Mouse (Mus musculus) midbrain, embryonic 15.5 days (tissue): ENCODE measurements at regions not wholly inside any gene's neighbourhood (a gene's known extent, or its start where the extent isn't known, plus 50 kb on each side); places are given as distances from the start of the nearest gene placed in this dataset.
A peak's percentile ranks its signal among the peaks of the same experiment; 100 is the strongest.

Source experiments
- ATAC-seq: fragments of 200-750 bp; cut with Nextera tagmentation; replicated peaks from 2 replicates; pipeline ENCODE4 v1.8.0; 2017; ENCODE audit warnings: moderate TSS enrichment
- H3K27ac ChIP-seq: fragments of 300-500 bp; sonication (generic); 2 replicates; pipeline ENCODE4 v1.5.1; 2015; ENCODE audit warnings: mild to moderate bottlenecking, inconsistent platforms
- H3K27me3 ChIP-seq: fragments of 300-500 bp; sonication (generic); replicated peaks from 2 replicates; pipeline ENCODE4 v1.6.1; 2015; ENCODE audit warnings: inconsistent platforms
- H3K36me3 ChIP-seq: fragments of 300-500 bp; sonication (generic); replicated peaks from 2 replicates; pipeline ENCODE4 v1.6.1; 2015; ENCODE audit warnings: inconsistent platforms
- H3K4me1 ChIP-seq: fragments of 300-500 bp; sonication (generic); 2 replicates; pipeline ENCODE4 v1.6.1; 2015; ENCODE audit warnings: inconsistent platforms
- H3K4me2 ChIP-seq: fragments of 300-500 bp; sonication (generic); 2 replicates; pipeline ENCODE4 v1.6.1; 2015; ENCODE audit warnings: inconsistent platforms, mild to moderate bottlenecking, moderate library complexity
- H3K4me3 ChIP-seq: fragments of 300-500 bp; sonication (generic); 2 replicates; pipeline ENCODE4 v1.5.1; 2015; ENCODE audit warnings: mild to moderate bottlenecking, inconsistent platforms
- H3K9ac ChIP-seq: fragments of 300-500 bp; sonication (generic); 2 replicates; pipeline ENCODE4 v1.6.1; 2015; ENCODE audit warnings: mild to moderate bottlenecking, inconsistent platforms
- H3K9me3 ChIP-seq: fragments of 300-500 bp; sonication (generic); 2 replicates; pipeline ENCODE4 v1.6.1; 2016; ENCODE audit warnings: inconsistent platforms
- WGBS: fragments of 180-500 bp; shearing (Covaris S2); methylation state at CpG from one replicate; pipeline ENCODE4 v1.1.7; 2015; ENCODE audit warnings: mixed read lengths; 5-methylcytosine and 5-hydroxymethylcytosine counted together

DNA sequence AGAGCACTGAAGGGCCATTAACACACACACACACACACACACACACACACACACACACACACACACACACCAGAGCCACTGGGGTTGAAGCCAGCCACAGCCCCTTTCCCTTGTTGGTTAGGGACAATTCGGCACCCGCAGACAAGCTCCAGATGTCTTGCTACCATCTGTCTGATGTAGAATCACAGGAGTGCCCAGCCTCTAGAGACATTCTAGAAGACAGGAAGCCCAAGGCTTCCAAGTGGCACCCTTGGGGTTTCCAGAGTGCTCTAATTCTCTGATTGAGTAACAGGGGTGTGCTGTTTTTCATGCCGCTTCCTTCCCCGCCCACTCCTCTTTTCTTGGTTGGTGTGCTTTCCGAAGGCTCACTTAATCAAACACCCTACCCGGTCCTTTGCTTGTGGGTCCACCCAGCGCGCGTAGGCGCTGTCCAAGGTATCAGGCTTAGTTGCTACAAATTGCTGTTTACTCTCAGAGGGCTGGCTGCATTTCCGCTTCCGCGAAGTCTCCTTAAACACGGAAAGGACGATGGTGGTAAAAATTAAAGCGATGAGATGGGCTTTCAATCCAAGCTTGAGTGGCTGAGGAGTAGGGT lies 59.5 kb upstream of the Zbtb18 start:
- H3K4me3 ChIP-seq, result no peak overlapping the region
- no peak overlapping the region for H3K9ac ChIP-seq
- H3K9me3 ChIP-seq, result no peaks in the 10 kb centered on the region
- H3K4me1 ChIP-seq, result no peaks in the 10 kb centered on the region
- ATAC-seq, result no peak
- H3K36me3 ChIP-seq, result no peaks in the 10 kb centered on the region
- H3K4me2 ChIP-seq, result no peak overlapping the region
- 20% methylated on average over 16 of the region's 16 CpGs for WGBS
- no peak overlapping the region for H3K27ac ChIP-seq
- H3K27me3 ChIP-seq, result no peaks in the 10 kb centered on the region

DNA sequence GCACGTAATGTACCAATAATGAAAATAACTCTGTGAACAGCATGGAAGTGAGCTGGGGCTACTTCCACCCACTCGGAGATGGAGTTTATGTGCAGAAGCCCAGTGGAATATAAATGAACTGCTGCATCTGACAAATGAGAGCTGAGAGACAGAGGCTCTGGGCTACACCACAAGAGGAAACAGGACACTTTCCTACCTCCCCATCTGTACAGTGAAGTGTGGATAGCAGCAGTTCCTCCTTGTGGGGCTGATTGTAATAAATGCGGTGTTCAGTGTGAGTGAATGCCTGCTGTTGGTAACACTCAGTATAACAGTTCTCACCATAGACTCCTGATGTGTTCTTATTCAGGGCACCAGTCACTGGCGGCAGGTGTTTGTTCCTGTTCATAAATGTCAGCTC lies 60.0 kb upstream of the Zbtb18 start:
- Histone ChIP-seq H3K4me2 (no peak overlapping the region), H3K9me3 (no peaks in the 10 kb centered on the region), H3K27ac (no peak overlapping the region), H3K27me3 (no peaks in the 10 kb centered on the region), H3K36me3 (no peaks in the 10 kb centered on the region), H3K4me3 (no peak overlapping the region), H3K9ac (no peak overlapping the region), H3K4me1 (no peaks in the 10 kb centered on the region)
- WGBS, result 81% methylated on average over 4 of the region's 4 CpGs
- ATAC-seq, result no peak

DNA sequence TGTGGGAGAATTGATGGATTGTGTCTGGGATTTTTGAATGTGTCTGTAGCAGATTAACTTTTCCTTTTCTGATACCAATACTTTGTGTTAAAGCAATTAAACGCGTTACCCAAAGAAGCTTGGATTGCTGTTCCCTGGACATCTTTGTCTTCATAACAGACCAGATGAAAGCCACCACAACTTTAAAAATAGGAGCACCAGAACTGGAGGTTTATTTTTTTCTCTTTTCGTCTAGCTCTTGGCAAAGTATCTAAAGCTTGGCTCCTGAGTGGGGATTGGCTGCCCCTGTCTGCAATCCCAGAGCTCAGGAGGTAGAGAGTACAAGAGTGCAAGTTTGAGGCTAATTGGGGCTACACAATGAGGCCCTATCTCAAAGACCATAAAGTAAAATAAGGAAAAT lies 64.0 kb upstream of the Zbtb18 start:
- no peaks in the 10 kb centered on the region for H3K27me3 ChIP-seq
- no peak for ATAC-seq
- H3K9me3 ChIP-seq, result no peaks in the 10 kb centered on the region
- H3K27ac ChIP-seq, result no peak overlapping the region
- no peak overlapping the region for H3K4me2 ChIP-seq
- 73% methylated on average over 3 of the region's 3 CpGs for WGBS
- no peaks in the 10 kb centered on the region for H3K36me3 ChIP-seq
- H3K4me3 ChIP-seq, result no peak overlapping the region
- no peak overlapping the region for H3K9ac ChIP-seq
- peaks cover 10% of the 10 kb centered on the region for H3K4me1 ChIP-seq

DNA sequence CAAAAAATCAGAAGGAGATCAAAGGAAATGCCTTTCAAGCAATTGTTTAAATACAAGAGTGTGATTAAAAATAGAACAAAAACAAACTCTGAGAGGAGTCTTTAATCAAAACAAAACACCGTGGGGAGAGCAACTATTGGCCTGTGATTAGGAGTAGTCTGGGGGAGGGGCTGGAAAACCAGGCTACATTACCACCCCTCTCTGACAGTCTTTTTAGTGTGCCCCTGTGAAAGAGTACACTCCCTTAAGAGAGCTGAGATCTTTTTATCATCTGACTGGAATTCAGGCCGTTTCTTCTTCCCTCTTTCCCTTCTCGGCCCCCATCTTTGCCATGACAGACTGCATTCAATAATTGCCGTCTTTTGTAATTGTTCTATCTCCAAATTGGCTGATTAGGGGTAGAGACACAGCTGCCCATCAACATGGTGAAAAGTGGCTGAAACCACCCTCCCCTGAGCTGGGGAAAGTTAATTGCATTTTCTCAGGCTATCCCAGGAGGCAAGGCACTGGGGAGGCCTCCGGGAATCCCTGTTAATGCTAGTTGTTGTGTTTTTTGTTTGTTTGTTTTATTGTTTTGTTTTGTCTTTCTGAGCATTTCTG lies 68.8 kb upstream of the Zbtb18 start:
- WGBS, result 4% methylated on average over 5 of the region's 5 CpGs
- H3K4me3 ChIP-seq, result no peak overlapping the region
- H3K27me3 ChIP-seq, result no peaks in the 10 kb centered on the region
- H3K9me3 ChIP-seq, result no peaks in the 10 kb centered on the region
- no peak overlapping the region for H3K27ac ChIP-seq
- H3K36me3 ChIP-seq, result no peaks in the 10 kb centered on the region
- peak; percentile 52; the same call in 1 of the 2 replicates for ATAC-seq
- peaks cover 10% of the 10 kb centered on the region for H3K4me1 ChIP-seq
- H3K4me2 ChIP-seq, result no peak overlapping the region
- no peak overlapping the region for H3K9ac ChIP-seq

DNA sequence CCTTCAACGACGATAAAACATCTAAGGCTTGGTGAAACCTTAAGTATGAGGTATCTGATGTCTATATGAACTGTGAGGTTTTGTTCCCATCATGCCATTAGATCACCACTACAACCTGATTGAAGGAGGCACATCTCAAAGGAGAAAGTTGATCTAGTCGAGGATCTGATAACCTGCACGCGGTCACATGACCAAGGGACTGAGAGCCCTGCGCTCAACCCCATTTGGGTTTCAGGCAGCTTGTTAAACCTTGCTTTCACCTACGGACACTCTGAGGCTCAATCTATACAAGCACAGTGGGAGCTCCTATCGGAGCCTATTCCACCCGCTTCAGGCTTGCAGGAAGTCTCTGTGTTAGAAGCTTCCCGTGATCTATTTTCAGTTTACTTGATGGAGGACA lies 70.1 kb upstream of the Zbtb18 start:
- Histone ChIP-seq H3K27me3 (no peaks in the 10 kb centered on the region), H3K9ac (no peak overlapping the region), H3K4me2 (no peak overlapping the region), H3K27ac (no peak overlapping the region), H3K4me3 (no peak overlapping the region), H3K9me3 (no peaks in the 10 kb centered on the region), H3K4me1 (peaks cover 10% of the 10 kb centered on the region), H3K36me3 (no peaks in the 10 kb centered on the region)
- WGBS, result 68% methylated on average over 10 of the region's 10 CpGs
- 0 out of 2 replicates have a peak, but pooled peaks have one; percentile 39 for ATAC-seq

DNA sequence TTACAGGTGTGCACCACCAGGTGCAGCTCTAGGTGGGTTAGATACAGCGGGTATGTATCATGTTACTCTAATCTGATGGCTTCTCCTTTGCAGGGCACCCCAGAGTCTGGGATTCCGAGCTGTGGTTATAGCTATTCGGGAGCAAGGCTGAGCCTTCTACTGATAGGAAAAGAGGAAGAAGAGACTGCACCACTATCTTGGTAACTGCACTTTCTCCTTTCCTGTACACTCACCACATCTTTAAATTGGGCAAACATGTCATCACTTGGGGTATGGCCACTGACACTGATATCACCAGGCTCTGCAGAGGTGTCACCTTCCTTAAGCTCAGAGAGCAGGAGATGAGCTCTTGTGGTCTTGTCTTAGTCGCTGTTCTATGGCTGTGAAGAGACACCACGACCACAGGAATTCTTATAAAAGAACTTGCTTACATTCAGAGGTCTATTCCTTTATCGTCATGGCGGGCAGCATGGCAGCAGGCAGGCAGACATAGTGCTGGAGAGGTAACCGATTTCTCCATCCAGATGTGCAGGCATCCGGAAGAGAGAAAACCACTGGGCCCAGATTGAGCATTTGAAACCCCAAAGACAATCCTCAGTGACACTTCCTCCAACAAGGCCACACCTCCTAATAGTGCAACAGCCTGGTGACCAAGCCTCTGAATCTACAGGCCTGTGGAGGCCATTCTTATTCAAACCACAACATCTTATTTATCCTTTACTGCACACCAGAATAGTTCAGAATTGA lies 74.1 kb upstream of the Zbtb18 start:
- Histone ChIP-seq H3K4me3 (no peak overlapping the region), H3K9me3 (no peaks in the 10 kb centered on the region), H3K4me1 (peaks cover 7% of the 10 kb centered on the region), H3K9ac (no peak overlapping the region), H3K4me2 (no peak overlapping the region), H3K27me3 (no peaks in the 10 kb centered on the region), H3K36me3 (no peaks in the 10 kb centered on the region), H3K27ac (no peak overlapping the region)
- 88% methylated on average over 9 of the region's 9 CpGs for WGBS
- no peak for ATAC-seq

DNA sequence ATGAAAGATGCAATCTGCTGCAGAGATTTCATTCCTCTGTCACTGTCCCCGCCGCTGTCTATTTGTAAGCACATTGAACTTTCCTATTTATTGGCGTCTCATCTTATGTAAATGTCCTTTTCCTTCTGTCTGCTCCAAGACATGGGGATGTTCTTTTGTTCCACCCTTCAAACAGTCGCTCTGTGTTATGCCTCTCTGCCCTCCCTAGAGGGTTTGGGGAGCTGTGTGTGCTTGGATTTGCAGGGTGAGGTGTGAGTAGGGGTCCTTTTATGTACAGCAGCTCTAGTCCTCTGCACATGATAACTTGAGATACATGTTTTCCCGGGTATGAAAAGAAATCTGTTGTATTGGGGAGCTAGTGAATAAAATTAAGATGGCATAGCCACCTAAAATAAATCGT lies 75.2 kb upstream of the Zbtb18 start:
- 33% methylated on average over 6 of the region's 6 CpGs for WGBS
- Histone ChIP-seq H3K4me1 (peaks cover 7% of the 10 kb centered on the region), H3K9me3 (no peaks in the 10 kb centered on the region), H3K27ac (0 out of 2 replicates have a peak overlapping the region, but pooled peaks have one; percentile 20), H3K27me3 (no peaks in the 10 kb centered on the region), H3K36me3 (no peaks in the 10 kb centered on the region), H3K4me2 (no peak overlapping the region), H3K9ac (no peak overlapping the region), H3K4me3 (no peak overlapping the region)
- no peak for ATAC-seq

DNA sequence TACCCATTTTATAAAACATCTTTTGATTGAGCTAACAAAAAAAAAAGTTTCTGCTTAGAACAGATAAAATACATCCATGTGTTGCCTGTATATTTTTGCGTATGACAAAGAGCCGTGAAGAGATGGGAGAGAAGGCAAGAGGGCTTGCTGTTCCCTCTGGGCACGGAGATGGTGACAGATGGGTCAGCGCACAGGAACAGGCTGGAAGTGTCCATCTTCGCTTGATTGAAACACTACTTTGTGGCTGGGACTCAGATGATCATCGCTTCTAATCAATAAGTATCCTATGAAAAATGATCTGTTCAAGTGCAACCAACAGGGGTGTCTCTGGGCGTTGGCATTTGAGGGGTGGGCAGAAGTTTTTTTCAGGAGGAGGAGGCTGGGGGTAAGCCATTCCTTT lies 75.7 kb upstream of the Zbtb18 start:
- 50% methylated on average over 7 of the region's 7 CpGs for WGBS
- Histone ChIP-seq H3K4me2 (no peak overlapping the region), H3K9me3 (no peaks in the 10 kb centered on the region), H3K27ac (no peak overlapping the region), H3K9ac (no peak overlapping the region), H3K27me3 (no peaks in the 10 kb centered on the region), H3K4me3 (no peak overlapping the region), H3K4me1 (peaks cover 7% of the 10 kb centered on the region), H3K36me3 (no peaks in the 10 kb centered on the region)
- no peak for ATAC-seq

DNA sequence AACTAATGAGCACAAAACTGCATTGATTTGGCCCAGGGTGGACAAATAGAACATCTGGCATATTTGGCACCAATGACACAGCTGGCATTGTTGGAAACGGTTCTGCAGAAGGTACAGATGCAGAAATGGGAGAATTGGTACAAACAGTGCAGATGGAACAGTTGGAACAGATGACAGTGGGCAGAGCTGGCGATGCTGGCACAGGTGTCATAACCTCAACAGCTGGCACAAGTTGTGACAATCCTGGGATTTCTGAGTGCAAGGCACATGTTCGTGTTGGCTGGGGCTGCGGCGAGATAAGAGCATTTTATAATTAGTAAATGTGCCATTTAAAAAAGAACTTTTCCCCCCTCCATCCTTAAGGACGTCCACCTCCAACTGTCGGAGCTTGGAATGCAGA lies 77.8 kb upstream of the Zbtb18 start:
- Histone ChIP-seq H3K9me3 (no peaks in the 10 kb centered on the region), H3K36me3 (no peaks in the 10 kb centered on the region), H3K4me1 (peaks cover 7% of the 10 kb centered on the region), H3K9ac (no peak overlapping the region), H3K27me3 (no peaks in the 10 kb centered on the region), H3K4me3 (no peak overlapping the region), H3K27ac (no peak overlapping the region), H3K4me2 (no peak overlapping the region)
- 72% methylated on average over 7 of the region's 7 CpGs for WGBS
- no peak for ATAC-seq

DNA sequence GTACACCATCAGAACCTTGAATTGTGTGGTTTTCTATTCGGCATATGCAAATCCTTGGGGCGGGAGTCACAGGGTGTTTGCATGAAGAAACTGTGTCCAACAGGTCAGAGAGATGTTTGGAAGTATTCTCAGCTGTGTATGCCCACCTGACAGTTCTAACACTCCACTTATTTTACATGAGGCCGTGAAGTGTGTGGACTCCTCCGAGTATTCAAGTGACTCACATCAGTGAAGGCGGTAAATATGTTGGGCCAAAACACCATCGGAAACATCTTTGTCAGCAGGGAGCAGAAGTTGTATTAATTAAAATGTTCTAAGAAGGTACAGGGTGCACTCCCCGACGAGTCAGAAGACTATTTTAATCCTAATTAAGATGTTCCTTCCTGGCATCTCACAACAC lies 79.8 kb upstream of the Zbtb18 start:
- ATAC-seq, result no peak
- Histone ChIP-seq H3K4me1 (peaks cover 7% of the 10 kb centered on the region), H3K27ac (no peak overlapping the region), H3K4me2 (no peak overlapping the region), H3K4me3 (no peak overlapping the region), H3K9ac (no peak overlapping the region), H3K36me3 (no peaks in the 10 kb centered on the region), H3K9me3 (no peaks in the 10 kb centered on the region), H3K27me3 (no peaks in the 10 kb centered on the region)
- 89% methylated on average over 8 of the region's 8 CpGs for WGBS

DNA sequence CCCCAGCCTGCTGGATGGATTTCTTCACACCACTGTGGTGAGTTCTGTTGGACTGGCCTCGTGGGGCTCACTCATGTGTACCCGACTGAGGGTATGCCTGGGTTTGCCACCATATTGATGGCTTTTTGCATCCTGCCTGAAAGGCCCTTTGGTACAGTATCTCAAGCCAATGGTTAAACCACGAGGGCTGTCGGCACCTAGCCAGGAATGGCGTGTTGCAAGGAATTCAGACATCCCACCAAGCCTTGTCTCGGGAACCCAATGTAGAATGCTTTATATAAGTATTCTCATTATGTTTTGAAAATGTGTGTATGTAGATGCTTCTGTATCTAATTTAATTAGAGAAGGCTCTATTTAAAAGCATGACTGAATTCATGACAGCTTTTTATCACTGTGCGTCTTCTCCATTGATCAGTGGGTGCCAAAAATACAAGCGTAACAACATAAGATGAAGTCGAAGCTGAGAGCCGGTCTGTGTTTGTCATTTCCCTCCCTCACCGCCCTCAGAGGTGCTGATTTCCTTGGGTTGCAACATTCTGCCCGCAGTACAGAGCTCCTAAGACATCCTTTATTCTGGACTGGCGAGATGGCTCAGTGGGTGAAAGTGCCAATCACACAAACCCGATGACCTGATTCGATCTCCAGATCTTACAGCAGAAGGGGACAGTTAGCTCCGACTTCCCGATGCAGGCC lies 90.5 kb upstream of the Akt3 start:
- no peaks in the 10 kb centered on the region for H3K9me3 ChIP-seq
- H3K4me2 ChIP-seq, result no peak overlapping the region
- 90% methylated on average over 17 of the region's 17 CpGs for WGBS
- no peak overlapping the region for H3K4me3 ChIP-seq
- H3K9ac ChIP-seq, result no peak overlapping the region
- no peak for ATAC-seq
- no peaks in the 10 kb centered on the region for H3K4me1 ChIP-seq
- H3K36me3 ChIP-seq, result no peaks in the 10 kb centered on the region
- H3K27ac ChIP-seq, result no peak overlapping the region
- no peaks in the 10 kb centered on the region for H3K27me3 ChIP-seq

DNA sequence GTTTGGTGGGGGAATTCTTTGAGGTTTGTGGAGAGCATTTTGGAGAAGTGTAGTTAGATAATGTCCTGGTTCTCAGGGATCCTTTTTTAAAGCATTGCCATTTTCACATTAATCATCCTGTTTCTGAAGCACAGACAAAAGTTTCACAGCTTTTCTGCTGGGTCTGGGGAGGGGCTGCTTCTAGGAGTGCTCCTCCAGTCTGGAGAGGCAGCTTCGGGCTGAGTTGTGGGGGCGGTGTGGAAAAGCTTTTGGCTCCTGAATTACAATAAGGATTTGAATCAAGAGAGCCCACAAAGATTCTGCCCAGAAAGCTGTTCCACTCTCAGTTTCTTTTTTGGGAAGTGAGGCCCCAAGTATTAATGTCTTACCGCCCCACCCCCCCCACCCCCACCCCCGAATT lies 89.2 kb upstream of the Akt3 start:
- ATAC-seq, result no peak
- Histone ChIP-seq H3K9ac (no peak overlapping the region), H3K27me3 (no peaks in the 10 kb centered on the region), H3K27ac (no peak overlapping the region), H3K9me3 (no peaks in the 10 kb centered on the region), H3K36me3 (no peaks in the 10 kb centered on the region), H3K4me3 (no peak overlapping the region), H3K4me1 (peaks cover 4% of the 10 kb centered on the region; the same call in 1 of the 2 replicates), H3K4me2 (no peak overlapping the region)
- 22% methylated on average over 4 of the region's 4 CpGs for WGBS
